Mouse (Mus musculus) lung, postnatal 0 days (tissue): ENCODE data around the gene Sphk1. TPM values are rescaled to one million over a fixed set of nuclear protein-coding genes. Genes with fewer than 3 reads are reported as not detected.

ENCODE experiments used
- ATAC-seq: fragments of 200-750 bp; cut with Nextera tagmentation; 2 replicates; pipeline ENCODE4 v1.8.0; 2017; ENCODE audit warnings: moderate library complexity
- DNase-seq: peaks from one replicate; pipeline ENCODE4 v3.0.0-alpha.2; 2016; ENCODE audit warnings: low spot score
- H3K27ac ChIP-seq: fragments of 300-500 bp; sonication (generic); 2 replicates; pipeline ENCODE4 v1.5.1; 2014; ENCODE audit warnings: antibody characterized with exemption, mild to moderate bottlenecking, low read length, mixed read lengths
- H3K27me3 ChIP-seq: fragments of 300-500 bp; sonication (generic); replicated peaks from 2 replicates; pipeline ENCODE4 v1.6.1; 2014; ENCODE audit warnings: low read length, mixed read lengths; ENCODE audit not compliant: insufficient read depth
- H3K36me3 ChIP-seq: fragments of 300-500 bp; sonication (generic); 2 replicates; pipeline ENCODE4 v1.6.1; 2014; ENCODE audit warnings: low read length, mixed read lengths; ENCODE audit not compliant: insufficient read depth
- H3K4me1 ChIP-seq: fragments of 300-500 bp; sonication (generic); 2 replicates; pipeline ENCODE4 v1.6.1; 2014; ENCODE audit warnings: antibody characterized with exemption, low read depth, low read length, mixed read lengths; ENCODE audit not compliant: insufficient read depth
- H3K4me2 ChIP-seq: fragments of 300-500 bp; sonication (generic); replicated peaks from 2 replicates; pipeline ENCODE4 v1.6.1; 2014; ENCODE audit warnings: low read depth, mild to moderate bottlenecking, low read length, moderate library complexity, mixed read lengths
- H3K4me3 ChIP-seq: fragments of 300-500 bp; sonication (generic); 2 replicates; pipeline ENCODE4 v1.5.1; 2014; ENCODE audit warnings: low read depth, low read length
- H3K9ac ChIP-seq: fragments of 300-500 bp; sonication (generic); replicated peaks from 2 replicates; pipeline ENCODE4 v1.6.1; 2014; ENCODE audit warnings: low read depth, mild to moderate bottlenecking
- H3K9me3 ChIP-seq: fragments of 300-500 bp; sonication (generic); 2 replicates; pipeline ENCODE4 v1.6.1; 2016; ENCODE audit warnings: low read length, mixed read lengths
- CTCF ChIP-seq: IDR thresholded peaks from 2 replicates; pipeline ENCODE4 v1.5.1; 2016; ENCODE audit warnings: antibody characterized with exemption, mild to moderate bottlenecking
- EP300 ChIP-seq: IDR thresholded peaks from 2 replicates; pipeline ENCODE4 v1.6.1; 2016; ENCODE audit warnings: antibody characterized with exemption, mild to moderate bottlenecking, control low read depth
- WGBS: fragments of 180-500 bp; shearing (Covaris S2); extraction: QIAGEN DNeasy Blood & Tissue Kit; methylation state at CpG from one replicate; pipeline ENCODE4 v1.1.7; 2014; 5-methylcytosine and 5-hydroxymethylcytosine counted together
- polyA plus RNA-seq: library from polyadenylated mRNA; unstranded; fragments of >200 nt; fragmentation: Nextera tagmentation; extraction: Ambion mirVana; gene quantifications from 2 replicates; pipeline ENCODE4 v1.2.1, GENCODE M21; 2015

The Sphk1 gene
- polyA plus RNA-seq, 1 experiment from 2014 or later = 56.3 TPM

DNA sequence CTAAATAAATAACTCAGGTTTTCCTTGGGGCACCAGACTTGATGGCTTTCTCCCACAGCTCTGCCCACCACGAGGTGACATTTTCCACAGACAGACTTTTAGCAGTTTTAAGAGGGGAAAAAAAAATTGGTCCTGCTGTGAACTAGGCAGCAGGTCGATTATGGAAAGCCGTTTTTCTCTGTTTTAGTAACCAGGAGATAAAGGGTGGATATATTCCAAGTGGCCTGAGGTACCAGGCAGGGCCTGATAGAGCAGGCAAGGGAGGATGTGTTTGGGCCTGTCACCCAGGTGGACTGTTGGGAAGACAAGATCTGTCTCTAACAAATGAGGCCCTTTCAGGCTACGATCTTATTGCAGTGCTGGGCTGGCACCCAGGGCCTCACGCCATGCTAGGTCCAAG, 25.2 kb upstream of the Sphk1 start:
- no peaks in the 10 kb centered on the region for H3K4me1 ChIP-seq
- TF ChIP-seq CTCF (no peak), EP300 (no peak)
- DNase-seq = no peak
- H3K36me3 ChIP-seq = no peaks in the 10 kb centered on the region
- no peak overlapping the region for H3K27ac ChIP-seq
- H3K9ac ChIP-seq = no peak overlapping the region
- ATAC-seq = no peak
- no peaks in the 10 kb centered on the region for H3K27me3 ChIP-seq
- H3K4me2 ChIP-seq = no peak overlapping the region
- no peaks in the 10 kb centered on the region for H3K9me3 ChIP-seq
- 69% methylated on average over 5 of the region's 5 CpGs for WGBS
- no peak overlapping the region for H3K4me3 ChIP-seq

DNA sequence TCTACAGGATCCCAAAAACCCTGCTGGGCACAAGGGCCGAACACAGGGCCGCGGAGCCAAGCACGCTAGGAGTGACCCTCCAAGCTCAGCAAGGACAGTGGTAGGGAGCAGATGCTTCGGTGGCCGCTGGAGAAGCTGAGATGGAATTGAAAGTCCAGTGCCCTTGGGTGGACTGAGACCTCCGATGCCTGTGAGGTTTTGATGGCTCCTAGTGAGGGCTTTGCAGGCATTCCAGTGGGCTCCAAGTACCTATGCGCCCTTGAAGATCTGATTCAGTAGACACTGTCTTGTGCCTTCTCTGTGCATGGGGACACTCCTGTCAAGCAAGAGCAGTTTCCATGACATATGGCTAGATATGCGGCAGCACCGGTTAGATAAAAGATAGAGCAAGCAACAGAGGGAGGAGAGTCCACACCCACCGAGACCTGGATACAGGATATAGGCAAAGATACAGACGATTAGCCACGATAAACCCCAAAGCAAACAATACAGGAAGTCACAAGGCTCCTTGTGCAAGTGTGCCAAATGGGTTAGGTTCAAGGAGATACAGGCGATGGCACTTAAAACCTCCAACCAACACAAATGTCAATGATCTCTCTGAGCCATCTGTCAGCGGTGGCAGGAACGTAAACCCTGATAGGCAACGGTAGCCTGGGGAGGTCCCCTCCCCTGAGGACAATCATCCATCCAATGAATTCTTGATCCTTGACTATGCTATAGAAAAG, 24.4 kb upstream of the Sphk1 start:
- H3K4me3 ChIP-seq = no peak overlapping the region
- H3K9ac ChIP-seq = no peak overlapping the region
- H3K9me3 ChIP-seq = no peaks in the 10 kb centered on the region
- ATAC-seq = no peak
- no peak overlapping the region for H3K4me2 ChIP-seq
- no peak for DNase-seq
- H3K27me3 ChIP-seq = no peaks in the 10 kb centered on the region
- no peaks in the 10 kb centered on the region for H3K4me1 ChIP-seq
- TF ChIP-seq CTCF (no peak), EP300 (no peak)
- WGBS = 71% methylated on average over 17 of the region's 17 CpGs
- no peaks in the 10 kb centered on the region for H3K36me3 ChIP-seq
- H3K27ac ChIP-seq = no peak overlapping the region

DNA sequence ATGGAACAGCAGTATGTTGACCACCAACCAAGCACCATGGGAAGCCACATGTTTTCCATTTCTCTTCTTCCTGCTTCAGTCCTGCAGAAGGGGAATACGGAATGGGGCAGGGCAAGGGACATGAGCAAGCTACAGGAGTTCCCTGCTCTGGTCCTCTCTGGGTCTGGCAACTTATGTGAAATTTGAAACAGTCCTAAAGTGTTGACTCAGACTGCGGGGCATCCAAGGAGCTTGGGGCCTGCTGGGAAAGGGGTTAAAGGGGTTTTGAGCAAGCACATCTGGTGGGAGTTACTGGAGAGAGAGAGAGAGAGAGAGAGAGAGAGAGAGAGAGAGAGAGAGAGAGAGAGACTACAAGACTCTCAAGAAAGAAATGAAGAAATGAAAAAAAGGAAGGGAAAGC, 22.0 kb upstream of the Sphk1 start:
- H3K4me1 ChIP-seq = no peaks in the 10 kb centered on the region
- WGBS = 42% methylated on average over 2 of the region's 2 CpGs
- H3K9ac ChIP-seq = no peak overlapping the region
- ATAC-seq (no peak), DNase-seq (peak; percentile 41)
- no peak overlapping the region for H3K27ac ChIP-seq
- H3K27me3 ChIP-seq = no peaks in the 10 kb centered on the region
- TF ChIP-seq EP300 = no peak
- no peak for TF ChIP-seq CTCF
- no peak overlapping the region for H3K4me3 ChIP-seq
- H3K4me2 ChIP-seq = no peak overlapping the region
- no peaks in the 10 kb centered on the region for H3K36me3 ChIP-seq
- H3K9me3 ChIP-seq = no peaks in the 10 kb centered on the region

DNA sequence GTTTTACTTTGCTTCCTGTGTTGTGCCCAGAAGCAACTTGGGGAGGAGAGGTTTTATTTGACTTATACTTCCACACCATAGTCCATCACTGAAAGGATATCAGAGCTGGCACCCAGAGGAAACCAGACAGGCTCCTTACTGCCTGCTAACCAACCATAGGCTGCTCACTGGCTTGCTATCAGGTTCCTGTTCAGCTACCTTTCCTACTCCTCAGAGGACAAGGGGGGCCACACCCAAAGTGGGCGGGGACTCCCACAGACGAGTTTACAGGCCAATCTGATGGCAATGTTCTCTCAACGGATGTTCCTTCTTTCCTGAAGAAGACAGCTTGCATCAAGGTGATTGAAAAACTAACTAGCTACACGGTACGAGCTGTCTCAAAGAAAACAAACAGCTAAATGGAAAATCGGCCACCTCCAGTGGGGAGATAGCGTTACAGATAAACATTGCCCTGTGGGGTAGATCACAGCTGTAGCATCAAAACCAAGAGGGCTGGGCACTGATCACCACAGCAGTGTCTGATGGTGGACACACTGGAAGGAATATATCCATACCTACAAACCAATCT, 19.3 kb upstream of the Sphk1 start:
- H3K4me2 ChIP-seq = no peak overlapping the region
- TF ChIP-seq EP300 (no peak), CTCF (no peak)
- ATAC-seq = no peak
- no peak for DNase-seq
- no peaks in the 10 kb centered on the region for H3K27me3 ChIP-seq
- no peaks in the 10 kb centered on the region for H3K4me1 ChIP-seq
- 47% methylated on average over 7 of the region's 7 CpGs for WGBS
- no peaks in the 10 kb centered on the region for H3K9me3 ChIP-seq
- H3K9ac ChIP-seq = no peak overlapping the region
- no peaks in the 10 kb centered on the region for H3K36me3 ChIP-seq
- no peak overlapping the region for H3K27ac ChIP-seq
- H3K4me3 ChIP-seq = no peak overlapping the region

DNA sequence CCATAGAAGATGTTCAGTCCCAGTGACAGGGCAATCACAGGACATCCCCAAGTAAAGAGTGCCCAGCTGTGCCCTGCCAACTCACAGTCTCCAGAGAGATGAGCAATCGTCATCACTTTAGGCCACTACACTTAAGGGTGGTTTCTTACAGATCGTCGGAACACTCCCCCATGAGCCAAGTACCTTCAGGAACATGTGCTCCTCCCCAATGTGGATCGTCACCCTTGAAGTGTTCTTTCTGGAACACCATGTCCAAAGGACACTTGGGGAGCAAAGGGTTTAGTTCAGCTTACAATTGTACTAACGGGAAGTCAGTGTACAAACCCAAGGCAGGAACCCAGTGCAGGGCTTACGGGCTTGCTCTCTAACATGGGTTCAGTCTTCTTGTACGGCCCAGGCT, 18.6 kb upstream of the Sphk1 start:
- H3K4me2 ChIP-seq = no peak overlapping the region
- no peaks in the 10 kb centered on the region for H3K4me1 ChIP-seq
- ATAC-seq (peak; percentile 62; the same call in 1 of the 2 replicates), DNase-seq (peak; percentile 42)
- H3K9me3 ChIP-seq = no peaks in the 10 kb centered on the region
- H3K4me3 ChIP-seq = no peak overlapping the region
- no peak overlapping the region for H3K9ac ChIP-seq
- no peak overlapping the region for H3K27ac ChIP-seq
- no peaks in the 10 kb centered on the region for H3K36me3 ChIP-seq
- WGBS = 72% methylated on average over 7 of the region's 7 CpGs
- H3K27me3 ChIP-seq = no peaks in the 10 kb centered on the region
- no peak for TF ChIP-seq CTCF
- peak; percentile 96 for TF ChIP-seq EP300

DNA sequence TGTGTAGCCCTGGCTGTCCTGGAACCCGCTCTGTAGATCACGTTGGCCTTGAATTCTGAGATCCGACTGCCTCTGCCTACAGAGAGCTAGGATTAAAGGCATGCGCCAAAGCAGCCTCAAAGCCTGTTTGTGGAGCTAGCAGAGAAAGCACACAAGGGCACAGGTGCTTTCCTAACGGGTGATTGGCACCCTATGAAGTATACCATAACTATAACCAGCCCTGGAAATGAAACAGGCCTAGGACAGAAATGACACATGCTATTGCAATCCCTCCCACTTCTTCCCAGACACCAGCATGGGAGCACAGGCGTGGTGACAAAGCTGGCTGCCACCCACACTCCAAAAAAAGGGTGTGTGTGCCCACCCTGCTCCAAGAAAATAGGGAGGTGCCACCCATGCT, 17.7 kb upstream of the Sphk1 start:
- H3K9ac ChIP-seq = no peak overlapping the region
- no peaks in the 10 kb centered on the region for H3K27me3 ChIP-seq
- H3K4me2 ChIP-seq = no peak overlapping the region
- no peak for DNase-seq
- no peak for TF ChIP-seq EP300
- TF ChIP-seq CTCF = no peak
- H3K9me3 ChIP-seq = no peaks in the 10 kb centered on the region
- H3K36me3 ChIP-seq = no peaks in the 10 kb centered on the region
- no peak overlapping the region for H3K27ac ChIP-seq
- ATAC-seq = no peak
- H3K4me3 ChIP-seq = no peak overlapping the region
- 75% methylated on average over 6 of the region's 6 CpGs for WGBS
- no peaks in the 10 kb centered on the region for H3K4me1 ChIP-seq
